Mouse (Mus musculus) hematopoietic stem cell, adult 5-6 weeks (primary cell): ENCODE measurements around the gene 4930524B15Rik. TPM values are rescaled to one million over a fixed set of nuclear protein-coding genes. Genes with fewer than 3 reads are reported as not detected.

ENCODE experiments used
- ATAC-seq, 2 experiments: fragments of 125-278 bp in 1 of 2; replicated peaks in 1 of 2; 2 replicates each; pipeline ENCODE4 v1.8.0; 2016 to 2017; ENCODE audit warnings: inconsistent platforms in 2 of 2, mild to moderate bottlenecking in 2 of 2, moderate number of reproducible peaks in 2 of 2, low read depth in 1 of 2, moderate TSS enrichment in 1 of 2; ENCODE audit not compliant: low FRiP score in 2 of 2, poor library complexity in 2 of 2, severe bottlenecking in 2 of 2, insufficient read depth in 1 of 2, low TSS enrichment in 1 of 2
- total RNA-seq: library from RNA; stranded (forward); fragments of 172-1452, 232-1000 nt; gene quantifications from 2 replicates; pipeline ENCODE4 v1.2.3, GENCODE M21; 2017

The 4930524B15Rik gene
- total RNA-seq, 1 experiment from 2014 or later, result not detected

- no peak for ATAC-seq
Observed at GRCm38 (mm10) chr11:32018201-32018600, 52.8 kb downstream of the 4930524B15Rik start.

- ATAC-seq, result peak; percentile 95 to 100
Observed at GRCm38 (mm10) chr11:32020031-32020965, 54.9 kb downstream of the 4930524B15Rik start.

GRCm38 (mm10) chr11:32026634-32027033 lies 61.2 kb downstream of the 4930524B15Rik start:
- no peak for ATAC-seq

- no peak for ATAC-seq
Observed at GRCm38 (mm10) chr11:32027474-32028342, 62.3 kb downstream of the 4930524B15Rik start.

- peak; percentile 71 to 79 for ATAC-seq
Observed at GRCm38 (mm10) chr11:32028605-32029004, 63.2 kb downstream of the 4930524B15Rik start.

Other genes with a start within 250 kb of the 4930524B15Rik start
- gene Cpeb4, start 93.4 kb upstream of the 4930524B15Rik start, total RNA-seq, result 11.0 and 17.5 TPM in 2 replicates
- 5.5 and 6.0 TPM in 2 replicates for gene Nsg2, start 34.9 kb downstream of the 4930524B15Rik start, total RNA-seq
- 0.69 and 1.3 TPM in 2 replicates for gene Il9r, start 234.7 kb downstream of the 4930524B15Rik start, total RNA-seq
- gene Snrnp25, start 239.8 kb downstream of the 4930524B15Rik start, total RNA-seq, result 50.8 and 51.0 TPM in 2 replicates